Mouse (Mus musculus): Measurements from ENCODE around the gene Mitd1.

- TF ChIP-seq NELFE (IDR thresholded peaks at IDR 0.05; ENCODE audit: low read depth, low read length) (no peak), MEF2A (IDR thresholded peaks at IDR 0.05; ENCODE audit: borderline replicate concordance, low read depth, low read length) (no peak), MAX (IDR thresholded peaks at IDR 0.05; ENCODE audit: low read length) (no peak), ZKSCAN1 (IDR thresholded peaks at IDR 0.05; ENCODE audit: borderline replicate concordance, low read depth, low read length) (no peak), CTCF (conservative IDR thresholded peaks at IDR 0.05 in 1 of 2, IDR thresholded peaks at IDR 0.05 in 1 of 2; ENCODE audit: low read depth in 2 of 2, low read length in 2 of 2) (peak in 1 of 2 experiments; percentile 62; a peak in 2 of 4 replicates)
Observed at GRCm38 (mm10) chr1:37931806-37932205, 41.6 kb upstream of the Mitd1 start.
